21 mouse cellular contexts compared by ENCODE assay signal in genomic region chr15:96493573-96493972, GRCm38 (mm10). TPM values are rescaled to one million over a fixed set of nuclear protein-coding genes. Genes with fewer than 3 reads are reported as not detected.
DNase-seq lines count a peak whose midpoint lies in the region; ATAC-seq and TF ChIP-seq lines count a peak whose summit lies in the region.
"Had no signal": no experiment of that assay in that cellular context is flagged by ENCODE, and none has a peak within 500 bp of the region (broad histone marks: within the 10 kb centered on the region; RNA-seq: fewer than 3 reads in every experiment).

No protein-coding gene starts in this region.

- peak; percentile 73 for TF ChIP-seq EP300 in ES-Bruce4 (IDR thresholded peaks at IDR 0.05; ENCODE audit: insufficient read depth, low read depth, low read length)

- no peak overlapping the region for H3K4me3 ChIP-seq in ES-Bruce4 (ENCODE audit: low read depth, low read length)
- H3K4me3 ChIP-seq in ES-E14 (ENCODE audit: insufficient read depth in 1 of 2, low read depth in 1 of 2, low read length in 2 of 2, poor library complexity in 1 of 2, severe bottlenecking in 1 of 2): no peak overlapping the region
- no peak overlapping the region for H3K4me3 ChIP-seq in forebrain, embryonic 15.5 days
- H3K4me3 ChIP-seq: embryonic facial prominence, embryonic 12.5 days; forebrain, embryonic 13.5 days had no signal

- H3K9me3 ChIP-seq in ES-Bruce4 (replicated peaks; ENCODE audit: control insufficient read depth, insufficient read depth, low read length, poor library complexity, severe bottlenecking): peaks cover 23% of the 10 kb centered on the region
- H3K9me3 ChIP-seq in ES-E14 (ENCODE audit: control insufficient read depth, insufficient read depth, low read depth, low read length): no peaks in the 10 kb centered on the region; the same call in 1 of the 2 replicates
- H3K9me3 ChIP-seq in forebrain, embryonic 15.5 days: no peaks in the 10 kb centered on the region
- H3K9me3 ChIP-seq: embryonic facial prominence, embryonic 12.5 days; forebrain, embryonic 13.5 days had no signal

- no peaks in the 10 kb centered on the region for H3K36me3 ChIP-seq in ES-Bruce4 (ENCODE audit: control insufficient read depth, insufficient read depth, low read length, poor library complexity, severe bottlenecking)
- no peaks in the 10 kb centered on the region for H3K36me3 ChIP-seq in ES-E14 (ENCODE audit: control insufficient read depth, insufficient read depth, low read length, poor library complexity, severe bottlenecking)
- H3K36me3 ChIP-seq in forebrain, embryonic 15.5 days: no peaks in the 10 kb centered on the region
- H3K36me3 ChIP-seq: embryonic facial prominence, embryonic 12.5 days had no signal

- H3K9ac ChIP-seq in ES-Bruce4 (ENCODE audit: low read depth, poor library complexity, severe bottlenecking) (no peak overlapping the region), ES-E14 (ENCODE audit: insufficient read depth, low read depth, low read length, poor library complexity, severe bottlenecking) (no peak overlapping the region)
- no peak overlapping the region for H3K9ac ChIP-seq in forebrain, embryonic 15.5 days (replicated peaks)
- H3K9ac ChIP-seq: embryonic facial prominence, embryonic 12.5 days; forebrain, embryonic 13.5 days had no signal

- H3K4me2 ChIP-seq in forebrain, embryonic 15.5 days (replicated peaks): no peak overlapping the region
- H3K4me2 ChIP-seq: embryonic facial prominence, embryonic 12.5 days; forebrain, embryonic 13.5 days had no signal

- H3K27me3 ChIP-seq in ES-Bruce4 (ENCODE audit: control insufficient read depth, insufficient read depth, low read length, poor library complexity, severe bottlenecking): no peaks in the 10 kb centered on the region
- no peaks in the 10 kb centered on the region for H3K27me3 ChIP-seq in forebrain, embryonic 15.5 days
- H3K27me3 ChIP-seq: CH12.LX; embryonic facial prominence, embryonic 12.5 days; forebrain, embryonic 13.5 days had no signal

- peak; percentile 26 to 40 for DNase-seq in B cell, adult 2 months
- DNase-seq in ES-E14 (ENCODE audit: low read depth, low spot score): peak; percentile 54
- peak; percentile 75 for DNase-seq in ZHBTc4 (ENCODE audit: low read depth, low spot score)
- no peak for DNase-seq in layer of hippocampus, adult 11-12 months (ENCODE audit: low spot score)
- DNase-seq in cerebellum, adult 11-12 months: no peak
- DNase-seq in embryo, embryonic 9.5 days (ENCODE audit: extremely low spot score): no peak
- DNase-seq: adrenal gland, adult 2 months; adrenal gland, postnatal 10 days; adrenal gland, postnatal 25 days; cerebellum, adult 11 months; cerebellum, adult 2 months; cerebellum, adult 9-10 months; cerebellum, postnatal 10 days; cerebellum, postnatal 25 days had no signal

- ATAC-seq in forebrain, embryonic 15.5 days (replicated peaks): no peak
- ATAC-seq: CD4-positive, CD25-positive, alpha-beta regulatory T cell, adult 4 months; forebrain, embryonic 13.5 days; forebrain, embryonic 16.5 days had no signal

- in situ Hi-C loops in ES-E14 (cut with MboI; ENCODE audit: low sequenced_read_pairs in 2 of 2, unreplicated experiment in 2 of 2): no loop called here

- H3K4me1 ChIP-seq in ES-Bruce4 (ENCODE audit: control insufficient read depth, insufficient read depth, low read length): peaks cover 2% of the 10 kb centered on the region
- peaks cover 6 to 11% of the 10 kb centered on the region in 2 experiments for H3K4me1 ChIP-seq in ES-E14 (ENCODE audit: control insufficient read depth in 2 of 2, insufficient read depth in 2 of 2, low read length in 2 of 2, poor library complexity in 1 of 2)
- peaks cover 12% of the 10 kb centered on the region; the same call in 1 of the 2 replicates for H3K4me1 ChIP-seq in forebrain, embryonic 15.5 days

- TF ChIP-seq POLR2A in ES-Bruce4 (IDR thresholded peaks at IDR 0.05; ENCODE audit: insufficient read depth, low read length): no peak

- WGBS in forebrain, embryonic 15.5 days: 81% methylated on average over 5 of the region's 5 CpGs

- no peak for TF ChIP-seq CTCF in ES-Bruce4 (IDR thresholded peaks at IDR 0.05; ENCODE audit: low read depth, low read length)

- H3K27ac ChIP-seq in ES-Bruce4 (ENCODE audit: insufficient read depth, low read length): peak overlapping the region; percentile 96
- peak overlapping the region; percentile 68 for H3K27ac ChIP-seq in ES-E14 (ENCODE audit: insufficient read depth, low read depth, low read length, poor library complexity, severe bottlenecking)
- no peak overlapping the region for H3K27ac ChIP-seq in forebrain, embryonic 15.5 days (replicated peaks)
- H3K27ac ChIP-seq: embryonic facial prominence, embryonic 12.5 days; forebrain, embryonic 13.5 days had no signal

TF ChIP-seq in ES-E14, 5 proteins besides CTCF, POLR2A, EP300 and RAD21:
- TF ChIP-seq CHD2 (IDR thresholded peaks at IDR 0.05; ENCODE audit: low read depth, low read length) (no peak), ZC3H11A (IDR thresholded peaks at IDR 0.05; ENCODE audit: borderline replicate concordance, low read depth, low read length) (no peak), MAFK (IDR thresholded peaks at IDR 0.05; ENCODE audit: insufficient read depth, low read depth, low read length) (no peak), HCFC1 (IDR thresholded peaks at IDR 0.05; ENCODE audit: borderline replicate concordance, insufficient read depth, low read length) (no peak), ZNF384 (IDR thresholded peaks at IDR 0.05; ENCODE audit: low read depth, low read length) (no peak)

RNA-seq across cellular contexts. Expression of gene Scaf11, which starts 32.9 kb away (rescaled TPM):
- polyA plus RNA-seq in ES-Bruce4 (2011; ENCODE audit: insufficient read depth, insufficient read length, low read depth, missing spikeins): 141 and 152 TPM in 2 replicates
- 57.4 and 92.7 TPM in 2 replicates for total RNA-seq in ES-E14 (2012; rRNA removed)
- polyA plus RNA-seq in forebrain, embryonic 15.5 days (2015; fragmentation: Nextera tagmentation; extraction: Ambion mirVana): 57.9 and 62.0 TPM in 2 replicates

Comparison
In these comparisons a context has a peak if more than half of its experiments do, and no peak if none do; other contexts are left out.
1. DNase-seq: peak in B cell, adult 2 months (2 of 2), ES-E14 (single experiment) and ZHBTc4 (single experiment); none in layer of hippocampus, adult 11-12 months (single experiment), cerebellum, adult 11-12 months (single experiment) and embryo, embryonic 9.5 days (single experiment).